Mouse (Mus musculus) A20 (cell line): Measurements from ENCODE around the gene Aig1.
A peak's percentile ranks its signal among the peaks of the same experiment; 100 is the strongest.

Source experiments
- DNase-seq: peaks from one replicate; pipeline ENCODE4 v3.0.0-alpha.2; 2011; ENCODE audit warnings: low read depth, low spot score

The Aig1 gene

GRCm38 (mm10) chr10:13653326-13653725 is 215.5 kb downstream of the Aig1 start:
- no peak for DNase-seq

- DNase-seq: no peak
Observed at GRCm38 (mm10) chr10:13652061-13652460, 216.7 kb downstream of the Aig1 start.

GRCm38 (mm10) chr10:13641750-13642149 is 227.0 kb downstream of the Aig1 start:
- peak; percentile 23 for DNase-seq

GRCm38 (mm10) chr10:13631796-13632195 is 237.0 kb downstream of the Aig1 start:
- no peak for DNase-seq

- DNase-seq: no peak
Observed at GRCm38 (mm10) chr10:13623735-13624134, 245.0 kb downstream of the Aig1 start.

- no peak for DNase-seq
Observed at GRCm38 (mm10) chr10:13600926-13601325, 267.9 kb downstream of the Aig1 start.

- no peak for DNase-seq
Observed at GRCm38 (mm10) chr10:13597491-13597890, 271.3 kb downstream of the Aig1 start.
